Mouse (Mus musculus): Measurements from ENCODE around the gene Prr7.

The Prr7 gene

DNA sequence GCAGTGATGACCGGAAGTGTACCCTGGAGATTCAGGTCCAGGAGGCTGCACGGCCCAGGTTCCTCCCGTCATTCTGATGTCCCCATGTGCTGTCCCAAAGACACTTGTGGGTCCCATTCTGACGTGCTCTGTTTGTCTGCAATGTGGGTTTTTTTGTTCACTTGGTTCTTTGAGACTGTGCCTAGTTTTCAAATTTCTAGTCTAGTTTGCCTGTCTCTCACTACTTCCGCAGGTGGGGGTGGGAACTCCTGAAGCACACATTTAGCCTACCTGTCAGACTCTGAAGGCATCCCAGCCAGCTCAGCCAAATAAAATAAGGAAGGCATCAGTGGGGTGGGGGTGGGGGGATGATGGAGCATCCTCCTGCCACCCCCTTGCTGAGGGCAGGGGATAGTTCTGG, 15.9 kb upstream of the Prr7 start:
- DNase-seq (ENCODE audit: extremely low spot score, low spot score): no peak

GRCm38 (mm10) chr13:55449205-55449604, 14.9 kb upstream of the Prr7 start:
- no peak for DNase-seq (ENCODE audit: extremely low spot score, low spot score)

- DNase-seq (ENCODE audit: extremely low spot score, low spot score): no peak
These were observed 14.2 kb upstream of the Prr7 start for GRCm38 (mm10) chr13:55449679-55450441.

- no peak for DNase-seq (ENCODE audit: extremely low spot score, low spot score)
These were observed 13.5 kb upstream of the Prr7 start for GRCm38 (mm10) chr13:55450511-55450980.

DNA sequence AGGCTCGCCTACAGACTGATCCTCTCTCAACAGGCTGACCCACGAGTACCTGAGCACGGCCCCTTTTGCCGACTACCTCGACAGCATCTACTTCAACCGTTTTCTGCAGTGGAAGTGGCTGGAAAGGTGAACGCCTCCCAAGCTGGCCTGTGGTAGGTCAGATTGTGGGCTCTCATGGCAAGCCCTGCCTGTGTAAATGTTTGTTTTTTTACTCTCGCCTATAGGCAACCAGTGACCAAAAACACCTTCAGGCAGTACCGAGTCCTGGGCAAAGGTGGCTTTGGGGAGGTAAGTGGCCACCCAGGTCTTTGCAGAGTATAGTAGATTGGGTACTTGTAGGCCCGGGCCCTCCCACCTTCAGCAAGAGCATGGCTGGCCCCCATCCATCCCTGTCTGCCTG, 12.8 kb upstream of the Prr7 start:
- no peak for DNase-seq (ENCODE audit: extremely low spot score, low spot score)

- DNase-seq (ENCODE audit: extremely low spot score, low spot score): no peak
These were observed 12.1 kb upstream of the Prr7 start for GRCm38 (mm10) chr13:55451785-55452549.

DNA sequence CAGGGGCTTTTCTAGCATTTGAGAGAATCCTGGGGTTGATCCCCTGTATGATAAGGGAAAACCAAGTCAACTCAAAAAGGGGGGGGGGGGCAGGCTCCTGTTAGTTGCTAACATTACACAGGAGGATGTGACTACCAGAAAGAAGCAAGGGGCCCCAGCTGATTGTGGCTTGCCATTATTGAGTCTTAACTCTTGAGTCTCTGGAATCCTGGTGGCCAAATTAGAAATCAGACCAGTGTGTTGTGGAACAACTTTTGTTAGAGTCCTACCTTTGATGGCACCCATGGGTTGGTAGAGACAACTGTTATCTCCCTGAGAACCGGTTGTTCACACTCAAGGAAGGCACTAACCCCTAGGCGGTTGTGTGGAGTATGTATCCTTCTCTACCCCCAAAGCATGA, 1.1 kb upstream of the Prr7 start:
- no peak for DNase-seq (ENCODE audit: extremely low spot score, low spot score)

DNA sequence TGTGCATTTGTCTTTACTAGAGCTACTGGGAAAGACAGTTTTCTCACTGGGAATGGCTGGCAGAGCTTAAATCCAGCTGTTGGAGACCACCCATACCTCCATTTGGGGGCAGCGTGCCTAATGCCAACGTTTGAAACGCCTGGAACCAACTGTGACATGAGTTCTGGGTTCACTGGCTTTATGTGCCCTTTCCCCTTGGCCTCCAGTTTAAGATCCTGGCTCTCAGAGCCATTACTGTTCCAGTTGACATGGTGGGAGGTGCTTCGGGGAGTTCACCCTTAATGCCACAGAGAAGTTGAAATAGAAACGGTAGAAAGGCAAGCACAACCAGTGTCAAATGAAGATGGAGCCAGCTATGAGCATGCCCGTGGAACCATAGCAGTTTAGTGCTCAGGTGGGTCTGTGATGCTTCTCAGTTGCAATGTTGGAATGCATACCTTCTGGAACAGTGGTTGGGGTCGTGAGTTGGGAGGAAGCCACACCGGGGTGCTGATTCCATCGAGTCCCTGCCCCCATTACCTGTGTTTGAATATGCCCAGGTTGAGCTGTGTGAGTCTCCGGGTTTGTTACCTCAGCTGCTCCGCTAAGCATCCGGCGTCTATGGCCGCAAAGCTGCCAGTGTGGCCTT, 554 bp upstream of the Prr7 start:
- no peak for DNase-seq (ENCODE audit: extremely low spot score, low spot score)

DNA sequence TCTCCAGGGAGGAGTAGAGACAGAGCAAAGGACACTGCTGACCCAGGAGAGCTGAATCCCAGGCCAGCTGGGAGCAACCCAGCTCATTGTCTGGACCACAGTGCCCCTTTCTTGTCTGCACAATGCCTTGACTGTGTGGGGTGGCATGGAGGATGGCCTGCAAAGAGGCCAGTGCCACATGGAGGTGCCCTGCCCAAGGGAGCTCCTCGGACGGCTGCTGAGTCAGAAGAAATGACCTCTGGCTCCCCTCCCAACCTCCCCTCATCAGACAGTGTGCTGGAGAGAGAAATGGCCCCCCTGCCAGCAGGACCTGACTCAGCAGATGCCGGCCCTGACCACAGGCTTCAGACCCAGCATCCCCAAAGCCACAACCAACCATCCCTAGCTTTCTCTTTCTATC, 1.1 kb downstream of the Prr7 start:
- no peak for DNase-seq (ENCODE audit: extremely low spot score, low spot score)

DNA sequence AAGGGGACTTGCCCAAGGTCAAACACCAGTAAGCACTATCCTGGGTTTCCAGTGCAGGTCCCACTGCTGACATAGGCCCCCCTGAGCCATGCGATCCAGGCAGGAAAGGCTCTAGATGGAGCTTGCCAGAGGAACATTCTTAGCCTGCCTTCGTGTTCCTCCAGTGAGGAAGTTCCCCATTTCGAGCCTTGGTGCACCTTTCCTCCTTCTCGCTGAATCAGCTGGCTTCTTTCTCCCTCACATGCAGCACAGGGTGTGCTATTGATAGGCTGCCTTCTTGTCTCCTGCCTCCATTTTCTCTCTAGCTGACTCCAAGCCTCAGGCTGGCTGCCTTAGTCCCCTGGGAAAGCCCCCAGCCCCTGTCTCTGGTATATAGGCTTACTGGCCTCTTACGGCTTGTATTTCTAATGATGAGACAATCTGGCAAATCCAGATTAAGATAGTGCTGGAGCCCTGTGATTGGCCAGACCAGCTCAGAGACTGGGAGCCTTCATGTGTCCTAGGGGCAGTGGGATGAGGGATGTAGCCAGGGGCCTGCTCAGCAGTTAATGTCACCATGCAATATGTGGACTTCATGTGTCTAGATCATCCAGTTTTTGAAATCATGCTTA, 1.9 kb downstream of the Prr7 start:
- no peak for DNase-seq (ENCODE audit: extremely low spot score, low spot score)

DNA sequence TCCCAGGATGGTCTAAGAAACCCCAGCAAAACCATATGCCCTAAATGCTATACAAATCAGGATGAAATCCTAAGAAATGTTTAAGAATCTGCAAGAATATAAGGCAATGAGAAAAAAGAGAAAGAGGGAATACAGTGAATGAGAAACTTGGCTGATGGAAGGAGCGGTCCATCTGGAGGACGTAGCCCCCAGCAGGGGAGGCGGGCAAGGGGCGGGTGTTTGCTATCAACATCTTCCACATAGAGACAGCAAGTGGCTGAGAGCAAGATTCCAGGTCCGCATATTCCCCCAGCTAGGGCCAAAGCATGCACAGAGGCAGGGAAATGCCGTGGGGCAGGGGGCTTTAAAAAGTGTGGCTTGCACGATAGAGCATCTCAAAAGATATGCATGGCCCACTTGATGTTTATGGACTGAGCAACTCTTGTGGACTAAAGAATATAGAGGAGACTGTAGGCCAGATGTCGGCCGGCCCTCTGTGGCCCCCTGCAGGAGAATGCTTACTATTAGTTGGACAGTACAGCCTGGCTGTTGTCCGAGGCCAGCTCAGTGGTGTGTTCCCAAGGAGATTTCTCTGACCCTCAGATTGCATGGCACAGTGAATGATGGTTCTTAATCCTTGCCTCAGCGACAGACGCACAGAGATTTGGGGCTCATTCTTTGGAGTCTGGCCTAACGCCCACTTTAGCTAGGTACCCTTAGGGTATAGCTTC, 4.9 kb downstream of the Prr7 start:
- DNase-seq (ENCODE audit: extremely low spot score, low spot score): peak; percentile 55

- DNase-seq (ENCODE audit: extremely low spot score, low spot score): no peak
These were observed 6.3 kb downstream of the Prr7 start for GRCm38 (mm10) chr13:55470372-55470771.

GRCm38 (mm10) chr13:55471156-55471818, 7.2 kb downstream of the Prr7 start:
- peak; percentile 95 for DNase-seq (ENCODE audit: extremely low spot score, low spot score)

- no peak for DNase-seq (ENCODE audit: extremely low spot score, low spot score)
These were observed 7.7 kb downstream of the Prr7 start for GRCm38 (mm10) chr13:55471819-55472131.

- peak; percentile 82 for DNase-seq (ENCODE audit: extremely low spot score, low spot score)
These were observed 8.3 kb downstream of the Prr7 start for GRCm38 (mm10) chr13:55472132-55473022.

- DNase-seq (ENCODE audit: extremely low spot score, low spot score): peak; percentile 54
These were observed 9.2 kb downstream of the Prr7 start for GRCm38 (mm10) chr13:55473076-55473831.

- DNase-seq (ENCODE audit: extremely low spot score, low spot score): no peak
These were observed 9.9 kb downstream of the Prr7 start for GRCm38 (mm10) chr13:55473961-55474360.

- peak; percentile 49 for DNase-seq (ENCODE audit: extremely low spot score, low spot score)
These were observed 10.6 kb downstream of the Prr7 start for GRCm38 (mm10) chr13:55474621-55475069.

- no peak for DNase-seq (ENCODE audit: extremely low spot score, low spot score)
These were observed 11.7 kb downstream of the Prr7 start for GRCm38 (mm10) chr13:55475750-55476149.
